Mouse (Mus musculus) cerebral cortex, adult 2 months (tissue): ENCODE measurements around the gene Frmpd1.

Experiments used
- WGBS: fragments of 180-500 bp; shearing (Covaris S2); methylation state at CpG from one replicate; pipeline ENCODE4 v1.1.7; 2018; 5-methylcytosine and 5-hydroxymethylcytosine counted together

Gene Frmpd1

GRCm38 (mm10) chr4:45238260-45238659 lies 53.6 kb downstream of the Frmpd1 start:
- WGBS, result 92% methylated on average over 5 of the region's 5 CpGs

DNA sequence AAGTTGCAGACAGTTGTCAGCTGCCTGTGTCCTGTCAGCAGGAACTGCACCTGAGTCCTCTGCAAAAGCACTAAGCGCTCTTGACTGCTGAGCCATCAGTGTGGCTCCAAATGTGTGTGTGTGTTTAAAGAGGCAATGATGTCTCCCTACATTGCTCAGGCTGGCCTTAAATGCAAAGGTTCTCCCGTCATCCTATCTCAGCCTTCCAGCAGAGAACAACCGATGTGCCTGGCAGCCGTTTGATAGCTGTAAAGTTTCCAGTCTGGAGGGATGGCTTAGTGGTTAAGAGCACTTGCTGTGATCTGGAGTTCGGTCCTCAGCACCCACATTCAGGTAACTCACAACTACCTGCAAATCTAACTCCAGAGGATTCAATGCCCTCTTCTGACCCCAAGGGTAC lies 56.7 kb downstream of the Frmpd1 start:
- WGBS, result 94% methylated on average over 5 of the region's 5 CpGs

DNA sequence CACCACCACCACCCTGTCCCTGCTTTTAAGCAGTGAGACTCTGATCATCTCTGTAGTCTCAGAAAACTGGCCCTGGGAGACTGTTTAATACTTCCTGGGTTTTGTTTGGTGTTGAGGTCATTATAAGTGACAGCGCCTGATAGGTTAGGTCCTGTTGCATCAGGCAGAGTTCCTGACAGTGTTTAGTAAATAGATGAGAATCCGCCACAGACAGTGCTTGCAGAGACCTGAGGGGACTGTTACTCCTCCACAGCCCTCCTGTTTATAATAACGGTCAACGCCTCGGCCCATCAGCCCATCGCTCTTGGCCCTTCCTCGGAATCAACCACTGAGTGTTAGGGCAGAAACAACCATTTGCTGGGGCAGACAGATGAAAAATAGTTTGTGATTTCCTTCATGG lies 57.5 kb downstream of the Frmpd1 start:
- WGBS, result 91% methylated on average over 7 of the region's 7 CpGs

GRCm38 (mm10) chr4:45243211-45243902 lies 58.7 kb downstream of the Frmpd1 start:
- WGBS, result 66% methylated on average over 15 of the region's 15 CpGs

- 51% methylated on average over 8 of the region's 8 CpGs for WGBS
Observed at GRCm38 (mm10) chr4:45251265-45251664, 66.6 kb downstream of the Frmpd1 start.

GRCm38 (mm10) chr4:45252861-45253262 lies 68.2 kb downstream of the Frmpd1 start:
- 59% methylated on average over 9 of the region's 9 CpGs for WGBS

DNA sequence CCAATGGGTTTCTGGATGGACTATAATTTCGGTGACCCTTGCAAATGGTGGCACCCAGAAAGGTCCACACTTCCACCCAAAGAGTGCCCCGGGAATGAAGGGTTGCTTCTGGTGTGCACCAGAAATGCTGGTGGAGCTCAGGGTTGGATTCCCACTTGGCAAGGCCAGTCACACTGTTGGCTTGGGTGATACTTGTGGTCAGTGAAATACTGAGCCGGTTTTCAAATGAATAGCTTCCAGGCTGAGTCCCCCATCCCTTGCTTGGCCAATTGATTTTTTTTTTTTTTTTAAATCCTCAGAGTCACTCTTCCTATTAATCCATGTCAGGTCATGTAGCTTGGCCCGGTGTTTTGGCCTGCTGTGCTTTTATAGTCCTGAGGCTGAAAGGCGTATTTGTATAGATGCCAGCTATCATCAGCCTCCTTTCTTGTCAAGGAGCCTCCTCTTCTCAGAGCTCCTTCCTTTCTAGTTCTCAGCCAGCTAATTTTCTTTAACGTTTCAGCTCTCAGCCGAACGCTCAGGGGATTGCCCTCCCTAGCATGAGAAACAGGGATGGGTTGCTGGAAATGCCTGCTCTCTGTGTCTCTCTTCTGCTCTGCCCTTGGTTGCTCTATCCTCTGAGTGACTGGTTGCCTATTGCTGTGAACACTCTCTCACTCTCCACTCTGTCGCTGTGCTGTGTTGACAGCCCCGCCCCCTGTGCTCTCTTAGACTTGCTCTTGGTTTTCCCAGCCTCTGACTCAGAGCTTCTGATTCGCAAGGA lies 69.3 kb downstream of the Frmpd1 start:
- 36% methylated on average over 11 of the region's 11 CpGs for WGBS

DNA sequence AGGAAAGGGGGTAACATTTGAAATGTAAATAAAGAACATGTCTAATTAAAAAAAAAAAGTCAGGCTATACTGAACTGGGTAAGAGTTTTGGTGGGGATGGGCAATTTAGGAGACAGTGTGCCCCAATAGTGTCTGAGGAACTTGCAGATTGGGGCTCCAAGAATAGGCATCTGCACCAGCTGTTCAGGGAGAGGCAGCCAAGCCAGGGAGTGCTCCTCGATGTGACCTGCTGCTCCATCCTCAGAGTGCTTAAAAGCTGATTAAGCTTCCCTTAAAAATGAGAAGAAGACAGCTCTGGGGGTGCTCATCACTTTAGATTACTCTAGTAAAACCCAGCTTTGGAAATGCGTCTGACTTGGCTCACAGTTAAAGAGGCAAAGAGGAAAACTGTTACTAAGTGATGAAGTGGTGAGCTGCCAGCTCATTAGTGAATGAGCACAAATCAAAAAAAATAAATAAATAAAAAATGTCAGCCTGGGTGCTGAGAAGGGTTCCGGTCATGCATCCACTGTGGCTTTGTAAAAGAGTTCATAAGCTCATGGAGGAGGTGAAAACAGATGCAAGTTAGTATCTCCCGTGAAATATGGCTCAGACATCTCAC lies 74.7 kb downstream of the Frmpd1 start:
- 30% methylated on average over 4 of the region's 4 CpGs for WGBS

DNA sequence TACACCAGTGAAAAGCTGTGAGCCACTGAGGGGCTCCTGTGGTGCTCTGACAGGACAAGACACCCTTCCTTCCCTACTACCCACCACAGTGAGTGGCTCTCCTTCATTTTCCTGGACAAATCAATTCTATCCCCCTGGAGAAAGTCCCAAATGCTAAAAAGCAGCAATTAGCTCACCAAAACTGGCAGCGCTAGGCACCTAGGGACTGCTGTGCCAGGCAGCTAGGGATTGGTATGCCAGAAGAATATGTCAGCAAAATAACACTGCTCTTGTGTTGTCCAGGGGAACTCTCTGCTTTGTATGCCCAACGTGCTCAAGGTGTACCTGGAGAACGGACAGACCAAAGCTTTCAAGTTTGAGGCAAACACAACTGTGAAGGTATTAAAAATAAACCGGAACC lies 76.9 kb downstream of the Frmpd1 start:
- WGBS, result 73% methylated on average over 4 of the region's 4 CpGs

GRCm38 (mm10) chr4:45267883-45268282 lies 83.2 kb downstream of the Frmpd1 start:
- WGBS, result 68% methylated on average over 3 of the region's 3 CpGs

GRCm38 (mm10) chr4:45271041-45271452 lies 86.4 kb downstream of the Frmpd1 start:
- 62% methylated on average over 10 of the region's 10 CpGs for WGBS

DNA sequence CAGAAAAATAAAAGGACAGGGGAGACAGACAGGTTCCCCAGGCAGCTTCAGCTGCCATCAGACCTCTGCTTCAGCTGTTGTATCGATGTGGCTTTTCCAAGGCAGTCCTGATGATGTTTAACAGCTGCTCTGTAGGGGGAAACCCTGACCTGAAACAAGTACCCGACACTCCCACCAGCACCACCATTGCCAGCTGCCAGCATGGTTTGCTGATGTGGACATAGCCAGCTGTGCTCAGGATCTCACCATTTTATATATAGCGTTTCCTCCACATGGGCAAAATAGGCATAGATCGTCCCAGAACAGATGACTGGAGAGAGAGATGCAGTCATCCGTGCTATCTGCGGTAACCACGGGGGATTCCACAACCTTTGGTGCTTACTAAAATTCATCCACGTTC lies 91.1 kb downstream of the Frmpd1 start:
- WGBS, result 84% methylated on average over 8 of the region's 8 CpGs

GRCm38 (mm10) chr4:45279292-45279691 lies 94.6 kb downstream of the Frmpd1 start:
- WGBS, result 71% methylated on average over 8 of the region's 8 CpGs

DNA sequence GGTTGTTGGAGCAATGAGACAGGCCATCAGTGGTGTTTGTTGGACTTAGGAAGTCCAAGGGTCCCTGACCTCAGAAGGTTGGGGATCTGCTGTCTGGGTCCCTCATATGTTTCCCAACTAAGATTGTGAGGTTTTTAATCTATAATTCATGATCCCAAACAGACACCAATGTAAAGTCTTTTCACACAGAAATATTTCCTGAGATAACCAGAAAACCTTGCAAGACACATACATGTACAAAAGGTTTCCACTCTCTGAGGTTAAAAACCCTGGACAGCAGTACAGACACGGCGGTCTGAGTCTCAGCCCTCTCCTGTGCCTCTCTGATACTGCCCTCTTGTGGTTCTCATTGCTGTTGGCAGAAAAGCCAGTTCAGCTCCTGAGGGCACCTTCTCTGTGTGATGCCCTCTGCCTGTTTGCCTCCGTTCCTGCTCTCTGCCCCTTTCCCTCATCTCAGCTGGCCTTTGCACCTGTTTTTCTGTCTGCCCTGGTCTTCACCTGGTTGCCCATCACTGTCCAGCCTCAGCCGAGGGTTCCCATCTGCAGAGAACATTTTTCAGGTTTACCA lies 95.4 kb downstream of the Frmpd1 start:
- WGBS, result 17% methylated on average over 4 of the region's 4 CpGs

DNA sequence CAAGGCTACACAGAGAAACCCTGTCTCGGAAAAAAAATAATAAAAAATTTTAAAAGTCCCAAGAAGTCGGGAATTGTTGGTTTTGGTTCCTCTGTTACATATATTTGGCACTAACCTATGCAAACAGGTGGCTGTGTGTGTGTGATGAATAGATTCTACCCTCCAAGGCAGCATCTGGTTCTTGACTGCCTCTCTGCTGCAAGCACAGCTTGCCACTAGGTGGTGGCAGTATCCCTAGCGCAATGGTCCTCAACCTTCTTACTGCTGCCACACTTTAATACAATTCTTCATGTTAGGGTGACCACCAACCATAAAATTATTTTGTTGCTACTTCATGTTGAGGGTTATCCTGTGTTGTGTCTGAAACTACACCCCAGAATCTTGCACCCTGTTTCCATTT lies 101.6 kb downstream of the Frmpd1 start:
- WGBS, result 57% methylated on average over 3 of the region's 3 CpGs

GRCm38 (mm10) chr4:45287906-45288305 lies 103.2 kb downstream of the Frmpd1 start:
- WGBS, result 84% methylated on average over 5 of the region's 5 CpGs

DNA sequence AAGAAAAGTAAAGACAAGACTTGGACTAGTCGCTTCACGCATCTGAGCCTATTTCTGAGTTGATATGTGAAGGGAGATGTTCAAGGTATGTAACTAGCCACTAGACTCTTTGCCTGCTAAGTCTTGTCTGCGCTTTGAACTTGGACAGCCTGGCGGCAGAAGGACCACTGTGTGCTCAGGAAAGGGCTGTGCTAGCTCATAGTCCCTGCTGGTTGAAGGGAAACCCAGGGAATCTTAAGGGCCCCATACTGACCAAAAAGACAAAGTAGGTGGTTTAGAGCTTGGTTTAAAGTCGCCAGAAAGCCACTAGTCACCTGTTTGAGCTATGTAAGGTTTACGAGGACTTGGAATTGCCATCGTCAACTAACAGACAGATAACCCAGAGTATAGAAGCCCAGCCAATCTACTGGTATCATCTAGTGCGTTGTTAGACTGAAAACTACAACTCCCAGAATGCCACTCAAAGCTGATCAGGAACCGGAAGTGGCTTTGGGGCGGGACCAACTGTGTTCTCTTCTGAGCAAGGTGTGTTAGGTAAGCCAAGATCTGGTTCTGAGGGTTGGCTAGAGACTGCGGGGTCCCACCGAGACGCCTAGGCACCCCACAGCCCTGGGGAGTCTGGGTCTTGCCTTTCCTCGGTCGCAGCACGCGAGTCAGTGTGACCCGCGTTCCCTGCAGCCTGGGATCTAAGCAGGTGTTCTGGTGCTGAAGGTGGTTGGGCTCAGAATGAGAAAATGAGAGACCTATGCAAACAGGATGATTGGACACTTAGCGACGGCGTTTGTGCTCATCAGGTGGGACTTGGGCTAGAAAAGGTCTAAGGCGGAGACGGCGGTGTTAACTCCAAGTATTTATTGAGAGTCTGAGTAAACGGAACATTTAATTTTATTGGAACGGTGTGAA lies 112.2 kb downstream of the Frmpd1 start, which contains the start of gene Trmt10b:
Gene Trmt10b, plus strand, starts transcription at position 466 of the 903 bp plus-strand sequence.
- 15% methylated on average over 27 of the region's 27 CpGs for WGBS

- WGBS, result 97% methylated on average over 14 of the region's 14 CpGs
Observed at GRCm38 (mm10) chr4:45305536-45305935, 120.9 kb downstream of the Frmpd1 start.

DNA sequence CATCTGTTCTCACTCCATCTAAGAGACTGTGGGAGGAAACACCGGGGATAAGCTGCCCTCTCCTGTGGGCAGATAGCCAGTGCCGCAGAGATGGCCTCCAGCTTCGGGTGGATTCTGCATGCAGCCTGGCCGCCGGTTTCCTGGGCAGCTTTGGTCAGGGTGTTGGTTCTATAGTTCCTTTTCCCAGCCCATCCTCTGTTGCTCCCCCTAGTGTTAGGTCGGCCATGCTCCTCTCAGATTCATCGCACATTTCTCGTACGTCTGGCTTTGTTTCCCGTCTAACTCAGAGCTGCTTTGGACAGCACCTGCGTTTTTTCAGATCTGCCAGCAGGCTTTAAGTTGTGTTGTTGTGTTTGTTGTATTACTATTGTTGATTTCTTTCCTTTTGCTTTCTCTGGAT lies 123.4 kb downstream of the Frmpd1 start:
- WGBS, result 30% methylated on average over 11 of the region's 11 CpGs

- 90% methylated on average over 6 of the region's 6 CpGs for WGBS
Observed at GRCm38 (mm10) chr4:45308606-45309005, 123.9 kb downstream of the Frmpd1 start.

- WGBS, result 100% methylated on average over 2 of the region's 2 CpGs
Observed at GRCm38 (mm10) chr4:45311056-45311455, 126.4 kb downstream of the Frmpd1 start.
